Mouse (Mus musculus) layer of hippocampus, adult 18-20 months (tissue): ENCODE measurements at regions not wholly inside any gene's neighbourhood (a gene's known extent, or its start where the extent isn't known, plus 50 kb on each side); places are given as distances from the start of the nearest gene placed in this dataset.

ENCODE experiments used
- DNase-seq, 2 experiments: peaks; one replicate each; pipeline ENCODE4 v3.0.0; 2022; ENCODE audit warnings: low spot score in 2 of 2

- no peak for DNase-seq
These were observed 169.9 kb downstream of the Dyrk2 start for GRCm38 (mm10) chr10:118700115-118700514.

DNA sequence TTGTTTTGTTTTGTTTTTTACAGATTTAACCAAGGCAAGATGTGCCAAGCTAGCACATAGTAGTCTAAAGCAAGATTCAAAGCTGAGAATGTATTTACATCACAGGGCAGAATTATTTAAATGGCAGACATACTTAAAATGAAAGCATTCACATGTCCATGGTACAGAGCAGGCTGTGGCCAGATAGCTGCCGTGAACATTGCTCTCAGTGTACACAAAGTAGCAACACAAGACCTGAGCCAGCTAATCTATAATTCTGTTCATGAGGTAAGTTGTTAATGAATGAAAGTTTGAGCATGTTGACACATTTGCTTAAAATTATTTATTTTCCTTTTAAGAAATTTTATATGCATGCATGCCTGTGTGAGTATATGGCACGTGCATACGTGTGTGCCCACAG is 164.0 kb downstream of the Dyrk2 start:
- DNase-seq = no peak

- no peak for DNase-seq
These were observed 160.3 kb downstream of the Dyrk2 start for GRCm38 (mm10) chr10:118709718-118710117.

DNA sequence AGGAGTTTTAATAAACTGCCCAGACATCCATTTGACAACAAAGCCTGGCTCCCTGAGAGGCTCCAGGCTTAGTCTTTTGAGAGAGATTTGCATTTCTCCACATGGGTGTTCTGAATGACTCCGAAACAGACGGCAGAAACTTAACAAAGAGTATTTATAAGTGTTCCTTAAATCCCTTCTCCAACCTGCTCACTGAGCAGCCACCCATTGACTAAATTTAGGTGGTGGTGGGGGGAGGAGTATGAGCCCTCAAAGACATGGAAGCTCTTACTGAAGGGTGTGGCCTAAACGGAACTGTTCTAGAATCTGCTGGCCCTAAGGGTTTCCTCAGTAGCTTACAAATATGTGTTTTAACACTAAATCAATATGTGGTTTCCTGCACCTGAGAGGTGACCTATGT is 158.5 kb downstream of the Dyrk2 start:
- DNase-seq = peak in 1 of 2 experiments; percentile 23

GRCm38 (mm10) chr10:118711951-118712350 is 158.1 kb downstream of the Dyrk2 start:
- DNase-seq = no peak

DNA sequence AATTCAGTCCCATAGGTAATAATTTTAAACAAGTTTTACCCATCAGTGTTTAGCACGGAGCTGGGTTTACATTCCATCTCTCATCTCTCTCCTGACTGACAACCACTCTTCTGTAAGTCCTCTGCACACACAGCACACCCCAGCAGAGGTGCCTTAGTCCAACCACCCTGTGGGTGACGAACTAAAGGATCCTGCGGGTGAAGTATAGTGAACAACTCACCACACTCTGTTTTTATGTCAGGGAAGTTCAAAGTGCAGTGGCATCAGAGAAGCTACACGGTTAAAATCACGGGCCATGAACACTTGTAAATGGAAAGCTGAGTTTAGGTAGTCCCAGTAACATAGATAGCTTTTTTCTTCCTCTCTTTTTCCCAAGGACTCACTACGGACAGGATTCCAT is 157.1 kb downstream of the Dyrk2 start:
- no peak for DNase-seq

- peak in 1 of 2 experiments; percentile 28 for DNase-seq
These were observed 155.8 kb downstream of the Dyrk2 start for GRCm38 (mm10) chr10:118714179-118714581.

DNA sequence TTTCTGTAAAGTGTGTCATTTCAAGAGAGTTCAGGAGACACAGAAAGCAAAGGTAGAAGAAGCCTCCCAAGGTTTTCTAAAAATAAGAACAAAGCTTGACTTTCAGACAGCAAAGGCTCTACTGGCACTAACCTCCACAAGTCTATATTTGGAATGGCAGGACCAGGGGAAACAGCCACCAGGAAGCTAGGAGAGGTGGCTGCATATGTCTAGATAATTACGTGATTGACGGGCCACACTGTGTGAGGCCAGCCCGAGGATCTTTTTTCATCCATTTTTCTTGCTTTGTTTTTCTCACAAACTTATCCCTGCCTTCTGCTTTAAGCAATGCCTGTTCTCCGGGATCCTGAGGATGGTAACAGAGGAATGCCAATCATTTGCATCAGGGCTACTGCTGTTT is 155.4 kb downstream of the Dyrk2 start:
- no peak for DNase-seq

DNA sequence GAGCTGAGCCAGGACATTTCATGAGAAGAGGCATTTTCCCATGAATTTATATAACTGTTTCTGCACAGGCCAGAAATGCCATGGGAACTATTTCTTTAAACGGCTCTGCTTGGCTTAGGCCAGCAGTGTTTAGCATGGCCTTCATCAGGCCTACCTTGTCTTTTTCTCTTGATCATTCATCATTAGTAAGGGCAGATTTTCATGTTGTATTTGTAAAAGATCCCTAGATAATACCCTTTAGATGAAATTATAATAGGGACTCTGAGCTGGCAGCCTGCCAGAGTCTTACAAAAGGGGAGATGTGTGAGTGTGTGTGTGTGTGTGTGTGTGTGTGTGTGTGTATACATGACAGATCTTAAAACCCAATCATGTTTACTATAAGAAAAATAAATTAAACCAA is 149.4 kb downstream of the Dyrk2 start:
- DNase-seq = no peak

GRCm38 (mm10) chr10:118722132-118722551 is 147.9 kb downstream of the Dyrk2 start:
- no peak for DNase-seq

DNA sequence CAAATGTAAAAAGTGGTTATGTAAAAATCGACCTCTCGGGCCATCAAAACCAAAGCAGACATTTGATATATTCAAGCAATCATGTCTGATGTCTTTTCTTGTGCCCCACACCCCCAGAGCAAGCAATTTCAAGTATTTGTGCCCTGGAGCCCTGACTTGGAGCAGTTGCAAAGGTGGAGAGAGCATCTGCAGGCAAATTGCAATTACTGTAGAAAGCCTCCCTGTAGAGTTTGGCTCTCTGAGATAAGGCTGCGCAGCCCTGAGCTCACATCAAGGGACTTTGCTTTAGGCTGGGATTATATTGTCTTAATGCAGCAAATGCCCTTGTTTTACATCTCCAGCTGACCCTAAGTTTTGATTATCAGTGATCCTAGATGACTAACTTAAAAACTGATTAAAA is 147.3 kb downstream of the Dyrk2 start:
- no peak for DNase-seq

DNA sequence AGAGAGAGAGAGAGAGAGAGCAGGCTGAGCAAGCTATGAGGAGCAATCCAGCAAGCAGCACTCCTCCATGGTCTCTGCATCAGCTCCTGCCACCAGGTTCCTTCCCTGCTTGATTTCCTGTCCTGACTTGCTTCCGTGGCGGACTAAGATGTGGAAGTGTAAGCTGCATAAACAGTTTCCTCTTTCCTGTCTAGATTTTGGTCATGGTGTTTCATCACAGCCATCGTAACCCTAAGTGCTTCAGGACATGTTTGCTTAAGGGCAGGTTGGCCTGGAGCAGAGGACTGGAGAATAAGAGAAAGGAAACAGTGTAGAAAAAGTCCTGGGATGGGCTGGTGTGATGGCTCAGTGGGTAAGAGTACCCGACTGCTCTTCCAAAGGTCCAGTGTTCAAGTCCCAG is 133.9 kb downstream of the Dyrk2 start:
- DNase-seq = no peak

GRCm38 (mm10) chr10:118737064-118737463 is 132.9 kb downstream of the Dyrk2 start:
- no peak for DNase-seq

- no peak for DNase-seq
These were observed 130.0 kb downstream of the Dyrk2 start for GRCm38 (mm10) chr10:118739849-118740481.

GRCm38 (mm10) chr10:118743831-118744230 is 126.2 kb downstream of the Dyrk2 start:
- peak in 1 of 2 experiments; percentile 24 for DNase-seq

DNA sequence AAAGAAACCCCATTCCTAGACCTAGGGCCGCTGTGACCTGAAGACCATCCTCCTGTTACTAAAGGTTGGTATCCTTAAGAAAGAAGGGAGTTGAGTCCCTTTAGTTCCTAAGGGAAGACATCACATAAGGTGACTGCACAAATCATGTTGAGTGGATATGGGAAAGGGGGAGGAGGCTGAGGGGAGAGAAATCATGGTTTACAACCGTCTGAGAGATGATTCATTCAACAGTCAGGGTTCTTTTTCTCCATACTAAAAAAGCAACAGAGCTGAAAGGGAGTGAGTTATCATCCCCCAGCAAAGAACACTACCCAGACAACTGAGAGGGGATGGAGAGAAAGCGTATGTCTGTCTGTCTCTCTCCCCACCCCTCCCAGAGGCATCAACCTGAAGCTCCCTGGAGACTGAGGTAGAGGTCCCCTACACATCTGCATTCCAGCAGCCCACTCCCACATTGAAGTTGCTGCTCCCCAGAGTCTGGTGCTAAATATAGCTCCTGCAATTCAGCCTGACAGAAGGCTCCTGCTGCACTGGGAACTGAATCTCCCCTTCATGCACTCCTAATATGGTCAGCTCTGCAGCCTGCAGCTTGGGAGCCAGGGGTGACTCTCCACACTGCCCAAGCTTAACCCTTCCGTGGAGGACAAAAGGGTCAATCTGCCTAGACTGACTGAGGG is 123.2 kb downstream of the Dyrk2 start:
- DNase-seq = peak; percentile 28 to 44

DNA sequence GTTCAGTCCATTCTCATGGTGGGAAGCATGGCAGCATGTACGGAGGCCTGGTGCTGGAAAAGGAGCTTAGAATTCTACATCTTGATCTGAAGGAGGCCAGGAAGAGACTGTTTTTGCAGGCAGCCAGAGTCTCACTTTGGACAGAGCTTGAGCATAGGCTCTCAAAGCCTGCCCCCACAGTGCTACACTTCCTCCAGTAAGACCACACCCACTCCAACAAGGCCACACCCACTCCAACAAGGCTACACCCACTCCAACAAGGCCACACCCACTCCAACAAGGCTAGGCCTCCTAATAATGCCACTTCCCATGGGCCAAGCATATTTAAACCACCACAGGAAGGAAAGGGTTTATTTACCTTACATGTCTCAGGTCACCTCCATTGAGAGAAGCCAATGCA is 121.0 kb downstream of the Dyrk2 start:
- DNase-seq = no peak

GRCm38 (mm10) chr10:118749756-118750155 is 120.3 kb downstream of the Dyrk2 start:
- no peak for DNase-seq

DNA sequence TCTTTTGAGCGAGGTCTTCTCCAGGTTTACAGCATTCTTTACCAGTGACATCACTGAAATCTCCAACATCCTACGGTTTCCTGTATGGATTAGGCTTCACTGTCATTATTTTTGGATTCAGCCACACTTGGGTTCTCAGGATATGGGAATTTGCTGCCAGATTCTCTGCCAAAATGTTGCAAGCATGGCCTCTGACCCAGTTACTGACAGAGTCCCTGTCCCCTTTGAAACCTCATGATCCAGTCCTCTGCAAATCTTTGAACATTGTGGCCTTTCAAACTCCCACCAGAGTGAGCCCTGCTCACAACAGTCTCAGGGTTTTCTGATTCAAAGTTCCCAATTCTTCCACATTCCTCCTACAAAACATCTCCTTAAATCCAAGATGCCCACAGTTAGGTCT is 118.9 kb downstream of the Dyrk2 start:
- DNase-seq = no peak

DNA sequence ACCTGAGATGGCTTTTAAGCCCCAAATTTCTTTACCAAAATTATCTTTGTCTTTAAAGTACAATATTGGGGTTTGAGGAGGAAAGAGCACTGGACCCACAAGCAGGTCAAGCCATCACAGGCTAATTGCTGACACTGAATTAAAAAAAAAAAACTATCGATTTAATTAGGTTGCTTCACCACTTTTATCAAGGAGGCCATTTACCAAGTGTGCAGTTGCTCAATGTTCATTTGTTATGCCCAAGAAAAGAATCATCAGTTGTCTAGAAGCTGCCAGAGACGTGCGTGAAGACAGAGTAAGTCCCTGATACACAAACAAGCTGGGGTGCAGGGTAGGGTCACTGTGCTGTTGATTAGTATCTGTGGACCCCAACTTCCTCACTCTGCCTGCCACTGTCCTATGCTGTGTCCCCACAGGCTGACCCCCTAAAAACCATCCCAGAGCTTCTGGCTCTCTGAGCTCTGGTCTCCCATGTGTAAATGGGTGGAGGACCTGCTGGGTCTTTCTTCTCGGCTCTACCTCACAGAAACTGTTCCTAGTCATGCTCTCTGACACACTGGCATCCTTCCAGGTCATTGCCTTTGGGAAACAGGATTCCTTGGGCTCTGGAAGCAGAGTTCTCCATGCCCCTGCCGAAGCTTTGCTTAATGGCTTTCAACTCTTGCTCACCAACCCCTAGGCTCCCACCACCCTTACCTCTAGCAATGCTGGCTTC is 116.8 kb downstream of the Dyrk2 start:
- no peak for DNase-seq

DNA sequence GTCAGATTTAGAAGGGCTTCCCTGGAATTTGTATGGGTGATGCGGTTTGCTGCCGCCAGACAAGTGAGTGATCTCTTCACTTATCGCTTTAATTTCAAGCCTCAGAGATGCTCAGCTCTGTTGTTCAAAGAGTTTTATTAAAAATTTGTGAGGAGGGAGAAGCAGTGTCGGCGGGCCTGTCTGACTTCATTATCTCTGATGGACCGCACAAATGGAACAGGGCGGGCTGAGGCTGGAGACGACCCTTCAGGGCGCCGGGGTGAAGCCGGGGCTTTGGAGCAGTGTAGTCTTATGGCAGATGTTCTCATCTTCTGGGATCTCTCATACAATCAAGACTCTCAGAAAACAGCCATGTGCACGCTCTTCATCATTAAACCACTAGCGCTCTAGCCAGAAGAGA is 115.2 kb downstream of the Dyrk2 start:
- DNase-seq = no peak

- no peak for DNase-seq
These were observed 111.1 kb downstream of the Dyrk2 start for GRCm38 (mm10) chr10:118758825-118759471.
